Mouse (Mus musculus) heart, embryonic 11.5 days (tissue): ENCODE measurements around the gene Rere. TPM values are rescaled to one million over a fixed set of nuclear protein-coding genes. Genes with fewer than 3 reads are reported as not detected.
A peak's percentile ranks its signal among the peaks of the same experiment; 100 is the strongest.

ENCODE experiments used
- ATAC-seq: fragments of 200-750 bp; cut with Nextera tagmentation; replicated peaks from 2 replicates; pipeline ENCODE4 v1.8.0; 2017; ENCODE audit warnings: moderate library complexity; ENCODE audit not compliant: insufficient number of reproducible peaks, low FRiP score, low TSS enrichment
- H3K27ac ChIP-seq: fragments of 300-500 bp; sonication (generic); 2 replicates; pipeline ENCODE4 v1.5.1; 2014; ENCODE audit warnings: mild to moderate bottlenecking, low read depth, low read length
- H3K27me3 ChIP-seq: fragments of 300-500 bp; sonication (generic); 2 replicates; pipeline ENCODE4 v1.6.1; 2014; ENCODE audit warnings: mild to moderate bottlenecking, low read length, mixed read lengths; ENCODE audit not compliant: control insufficient read depth, insufficient read depth
- H3K36me3 ChIP-seq: fragments of 300-500 bp; sonication (generic); 2 replicates; pipeline ENCODE4 v1.6.1; 2014; ENCODE audit warnings: mild to moderate bottlenecking, low read length, moderate library complexity, mixed read lengths; ENCODE audit not compliant: control insufficient read depth, insufficient read depth
- H3K4me1 ChIP-seq: fragments of 300-500 bp; sonication (generic); 2 replicates; pipeline ENCODE4 v1.6.1; 2014; ENCODE audit warnings: low read length; ENCODE audit not compliant: control insufficient read depth, insufficient read depth
- H3K4me2 ChIP-seq: fragments of 300-500 bp; sonication (generic); 2 replicates; pipeline ENCODE4 v1.6.1; 2014; ENCODE audit warnings: mild to moderate bottlenecking, moderate library complexity
- H3K4me3 ChIP-seq: fragments of 300-500 bp; sonication (generic); 2 replicates; pipeline ENCODE4 v1.5.1; 2014; ENCODE audit warnings: low read depth, low read length
- H3K9ac ChIP-seq: fragments of 300-500 bp; sonication (generic); 2 replicates; pipeline ENCODE4 v1.6.1; 2014; ENCODE audit warnings: mild to moderate bottlenecking, low read depth, low read length, moderate library complexity
- H3K9me3 ChIP-seq: fragments of 300-500 bp; sonication (generic); replicated peaks from 2 replicates; pipeline ENCODE4 v1.6.1; 2016; ENCODE audit warnings: low read length; ENCODE audit not compliant: control insufficient read depth
- WGBS: fragments of 180-500 bp; shearing (Covaris S2); extraction: QIAGEN DNeasy Blood & Tissue Kit; methylation state at CpG from one replicate; pipeline ENCODE4 v1.1.7; 2014; ENCODE audit not compliant: insufficient replicate concordance; 5-methylcytosine and 5-hydroxymethylcytosine counted together
- polyA plus RNA-seq: library from polyadenylated mRNA; unstranded; fragments of >200 nt; fragmentation: Nextera tagmentation; extraction: Ambion mirVana; gene quantifications from 2 replicates; pipeline ENCODE4 v1.2.1, GENCODE M21; 2014

The Rere gene
- polyA plus RNA-seq, 1 experiment from 2014 or later, result 29.1 TPM

DNA sequence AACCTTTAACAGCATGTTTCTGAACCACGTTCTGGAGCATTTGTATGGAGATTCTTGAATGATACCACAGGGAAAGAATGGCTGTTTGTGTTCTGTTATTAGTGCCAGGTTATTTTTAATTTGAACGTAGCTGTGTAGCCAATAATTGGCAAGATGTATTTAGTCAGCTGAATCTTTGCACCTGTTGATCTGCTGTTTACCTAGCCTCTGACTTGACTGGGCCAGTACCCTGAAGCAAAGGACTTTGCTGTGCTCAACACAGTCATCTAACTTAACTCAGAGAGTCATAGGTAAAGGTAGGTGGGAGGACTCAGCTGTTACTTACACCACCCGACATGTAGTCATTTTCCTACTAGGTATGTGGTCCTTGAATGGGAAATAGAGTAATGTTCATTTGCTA is 278.1 kb downstream of the Rere start:
- no peaks in the 10 kb centered on the region for H3K36me3 ChIP-seq
- H3K4me1 ChIP-seq, result peaks cover 27% of the 10 kb centered on the region
- no peak overlapping the region for H3K27ac ChIP-seq
- H3K9me3 ChIP-seq, result no peaks in the 10 kb centered on the region
- no peaks in the 10 kb centered on the region for H3K27me3 ChIP-seq
- no peak overlapping the region for H3K9ac ChIP-seq
- 81% methylated on average over 3 of the region's 3 CpGs for WGBS
- no peak overlapping the region for H3K4me2 ChIP-seq
- no peak for ATAC-seq
- no peak overlapping the region for H3K4me3 ChIP-seq

DNA sequence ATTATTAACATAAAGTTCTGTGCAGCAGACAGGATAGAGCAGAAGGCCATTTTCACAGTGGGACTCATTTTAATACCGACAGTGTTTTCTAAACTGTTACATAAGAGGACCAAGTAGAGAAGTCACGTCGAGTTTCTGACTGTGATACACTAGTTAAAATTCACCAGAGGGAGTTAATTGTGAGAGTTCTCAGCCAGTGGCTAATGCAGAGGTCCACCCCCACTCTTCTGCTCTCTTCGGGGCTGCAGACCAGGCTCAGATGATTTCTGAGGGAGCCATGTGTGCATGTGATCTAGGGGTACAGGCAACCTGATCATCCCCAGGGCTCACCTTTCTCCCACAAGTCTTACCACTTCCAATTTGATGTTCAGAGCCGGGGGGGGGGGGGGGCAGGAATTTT is 281.8 kb downstream of the Rere start:
- Histone ChIP-seq H3K9me3 (no peaks in the 10 kb centered on the region), H3K36me3 (no peaks in the 10 kb centered on the region), H3K27me3 (no peaks in the 10 kb centered on the region), H3K9ac (no peak overlapping the region), H3K4me3 (no peak overlapping the region), H3K4me1 (peaks cover 12% of the 10 kb centered on the region), H3K27ac (no peak overlapping the region), H3K4me2 (no peak overlapping the region)
- no peak for ATAC-seq
- WGBS, result 63% methylated on average over 5 of the region's 5 CpGs

DNA sequence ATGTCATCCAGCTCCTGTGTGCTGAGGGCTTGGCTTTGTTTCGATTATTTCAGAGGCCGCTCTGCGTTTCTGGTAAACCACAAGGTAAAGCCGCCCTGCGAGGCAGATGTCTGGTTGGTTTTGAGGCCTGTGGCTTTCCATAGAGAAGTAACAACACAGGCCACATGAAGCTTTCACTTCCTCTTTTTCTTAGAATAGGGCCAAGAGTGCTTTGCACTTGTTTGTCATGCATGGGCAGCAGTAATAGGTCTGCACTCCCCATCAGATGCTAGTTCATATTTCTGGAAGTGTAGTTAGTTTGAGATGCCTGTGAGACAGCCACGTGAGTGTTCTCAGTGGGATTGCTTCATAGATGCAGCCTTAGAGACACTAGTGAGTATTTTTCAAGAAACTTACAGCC is 284.7 kb downstream of the Rere start:
- H3K27me3 ChIP-seq, result no peaks in the 10 kb centered on the region
- peaks cover 16% of the 10 kb centered on the region for H3K4me1 ChIP-seq
- H3K9me3 ChIP-seq, result no peaks in the 10 kb centered on the region
- H3K4me3 ChIP-seq, result no peak overlapping the region
- ATAC-seq, result no peak
- no peak overlapping the region for H3K9ac ChIP-seq
- H3K4me2 ChIP-seq, result no peak overlapping the region
- no peaks in the 10 kb centered on the region for H3K36me3 ChIP-seq
- H3K27ac ChIP-seq, result no peak overlapping the region
- 77% methylated on average over 6 of the region's 6 CpGs for WGBS

DNA sequence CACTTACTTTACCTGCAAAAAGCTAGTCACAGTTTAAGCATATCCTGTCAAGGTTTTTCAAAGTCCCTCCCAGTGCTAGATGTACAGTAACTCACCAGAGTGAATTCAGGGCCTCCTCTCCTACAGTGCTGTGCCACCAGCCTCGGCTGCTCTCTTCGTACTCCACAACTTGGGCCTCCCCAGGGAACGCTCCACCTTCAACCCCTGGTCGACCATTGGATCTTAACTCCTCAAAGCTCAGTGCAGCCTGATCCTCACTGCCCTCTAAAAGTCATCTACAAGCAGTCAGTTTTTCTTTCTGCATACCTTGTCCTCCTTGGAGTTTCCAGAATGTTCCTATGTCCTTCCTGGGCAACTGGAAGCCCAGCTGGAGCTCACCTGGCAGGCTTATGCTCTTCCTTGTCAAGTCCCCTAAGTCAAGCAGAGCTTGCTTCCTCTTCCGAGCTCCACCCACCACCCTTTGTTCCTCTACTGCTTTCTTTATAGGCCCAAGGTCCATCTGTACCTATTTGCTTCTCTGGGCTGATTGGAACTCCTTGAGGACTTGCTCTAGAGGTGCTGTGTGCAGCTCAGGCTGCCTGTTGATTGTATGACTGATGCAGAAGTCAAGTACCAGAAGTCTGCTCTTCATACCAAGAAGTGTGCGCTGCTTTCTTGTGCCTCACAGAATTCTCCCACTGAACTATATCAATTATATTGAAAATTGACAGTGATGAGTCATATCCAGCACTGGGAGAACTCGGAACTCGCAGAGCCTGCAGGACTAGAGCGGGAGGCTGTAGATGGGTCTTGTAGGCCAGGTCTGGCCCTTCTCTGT is 287.1 kb downstream of the Rere start:
- 32% methylated on average over 9 of the region's 9 CpGs for WGBS
- peak overlapping the region; percentile 67 for H3K4me2 ChIP-seq
- H3K4me3 ChIP-seq, result peak overlapping the region; percentile 92
- H3K4me1 ChIP-seq, result peaks cover 21% of the 10 kb centered on the region
- peak overlapping the region; percentile 93 for H3K27ac ChIP-seq
- H3K9me3 ChIP-seq, result no peaks in the 10 kb centered on the region
- no peak for ATAC-seq
- no peaks in the 10 kb centered on the region for H3K36me3 ChIP-seq
- peak overlapping the region; percentile 92 for H3K9ac ChIP-seq
- no peaks in the 10 kb centered on the region for H3K27me3 ChIP-seq

DNA sequence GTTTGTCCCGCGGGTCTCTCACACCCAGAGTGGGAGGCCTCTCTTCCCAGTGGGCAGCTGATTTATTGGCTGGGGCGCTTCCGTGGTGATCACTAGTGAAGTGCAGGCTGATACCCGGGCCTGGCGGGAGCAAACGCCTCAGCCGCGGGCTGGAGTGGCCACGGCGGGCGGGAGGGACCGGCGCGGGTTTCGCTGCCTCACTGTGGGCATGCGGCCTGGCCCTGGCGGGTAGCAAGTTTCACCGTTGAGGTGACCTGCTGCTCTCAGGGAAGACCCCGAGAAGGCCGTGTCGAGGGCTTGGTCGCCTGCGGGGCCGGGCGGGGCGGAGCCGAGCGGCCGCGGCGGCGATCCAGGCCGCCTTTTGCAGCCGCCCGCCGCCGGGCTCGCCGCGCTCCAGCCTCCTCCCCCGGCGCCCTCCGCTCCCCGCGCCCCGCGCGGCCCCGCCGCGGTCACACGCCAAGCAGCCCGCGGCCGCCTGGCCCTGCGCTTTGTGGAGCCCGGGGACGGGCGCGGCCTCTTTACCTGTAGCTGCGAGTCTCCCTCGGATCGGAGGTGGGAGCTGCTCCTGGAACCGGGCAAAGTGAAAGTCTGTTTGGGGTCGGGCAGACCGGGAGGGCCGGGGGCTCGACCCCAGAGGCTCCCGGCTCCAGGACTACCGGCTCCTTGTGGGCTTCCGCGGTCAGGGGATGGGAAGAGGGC is 287.8 kb downstream of the Rere start:
- H3K36me3 ChIP-seq, result no peaks in the 10 kb centered on the region
- peak overlapping the region; percentile 92 for H3K4me3 ChIP-seq
- peak overlapping the region; percentile 93 for H3K27ac ChIP-seq
- no peaks in the 10 kb centered on the region for H3K9me3 ChIP-seq
- H3K4me2 ChIP-seq, result peak overlapping the region; percentile 67
- peaks cover 21% of the 10 kb centered on the region for H3K4me1 ChIP-seq
- no peaks in the 10 kb centered on the region for H3K27me3 ChIP-seq
- WGBS, result under 1% methylated on average over 33 of the region's 73 CpGs
- peak; percentile 89 for ATAC-seq
- peak overlapping the region; percentile 92 for H3K9ac ChIP-seq

DNA sequence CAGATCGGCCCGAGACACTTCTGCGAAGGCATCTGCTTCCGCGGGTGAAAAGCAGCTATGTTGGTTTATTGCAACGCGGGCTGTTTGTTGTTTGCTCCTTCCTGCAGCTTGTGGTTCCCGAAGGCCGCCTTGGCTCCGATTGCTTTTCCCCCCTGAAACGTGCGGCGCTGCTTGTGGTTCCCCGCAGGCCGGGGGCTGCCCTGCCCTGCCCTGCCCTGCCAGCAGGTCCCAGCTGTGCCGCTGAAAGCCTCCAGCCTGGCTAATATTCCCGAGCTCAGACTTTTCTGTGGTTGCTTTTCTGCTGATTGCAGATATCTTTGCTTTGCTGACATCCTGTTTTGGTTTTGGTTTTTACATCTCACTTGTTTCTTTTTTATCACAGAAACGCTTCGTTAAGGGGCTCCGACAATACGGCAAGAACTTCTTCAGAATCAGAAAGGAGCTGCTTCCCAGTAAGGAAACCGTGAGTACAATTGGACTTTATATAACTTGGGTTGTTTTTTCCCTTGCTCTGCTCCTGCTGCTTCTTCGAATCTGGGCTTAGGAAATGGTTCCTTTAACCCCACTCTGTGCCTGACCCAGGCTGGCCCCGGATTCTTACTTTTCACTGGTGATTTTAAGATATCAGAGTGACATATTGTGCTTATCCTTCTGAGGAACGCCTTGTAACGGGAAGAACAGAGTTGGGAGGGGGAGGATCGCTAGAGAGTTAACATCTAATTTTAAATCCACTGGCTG is 288.6 kb downstream of the Rere start:
- Histone ChIP-seq H3K9me3 (no peaks in the 10 kb centered on the region), H3K4me3 (peak overlapping the region; percentile 92), H3K36me3 (no peaks in the 10 kb centered on the region), H3K27ac (peak overlapping the region; percentile 93), H3K9ac (peak overlapping the region; percentile 92), H3K27me3 (no peaks in the 10 kb centered on the region), H3K4me2 (peak overlapping the region; percentile 67), H3K4me1 (peaks cover 25% of the 10 kb centered on the region)
- ATAC-seq, result 0 out of 2 replicates have a peak, but pooled peaks have one; percentile 46
- WGBS, result under 1% methylated on average over 27 of the region's 27 CpGs

DNA sequence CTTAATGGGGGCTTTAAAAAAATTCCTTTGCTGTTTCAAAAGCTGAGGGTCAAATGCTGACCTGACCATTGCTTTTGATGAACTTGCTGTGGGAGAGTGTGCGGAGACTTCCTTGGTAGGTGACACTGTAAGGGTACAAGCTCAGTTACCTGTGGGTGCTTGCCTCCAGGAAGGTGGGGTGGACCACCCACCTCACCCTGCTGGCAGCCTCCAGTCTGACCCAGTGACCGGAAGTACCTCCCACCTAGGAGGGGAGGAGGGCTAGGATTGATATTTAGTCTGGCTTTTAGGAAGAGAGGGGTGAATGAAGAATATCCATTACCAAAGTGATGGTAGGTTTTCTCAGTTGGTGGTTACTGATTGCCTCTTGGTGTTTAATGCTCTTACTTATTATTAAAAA is 289.3 kb downstream of the Rere start:
- 46% methylated on average over 2 of the region's 2 CpGs for WGBS
- peaks cover 33% of the 10 kb centered on the region for H3K4me1 ChIP-seq
- no peak overlapping the region for H3K9ac ChIP-seq
- no peaks in the 10 kb centered on the region for H3K9me3 ChIP-seq
- H3K27me3 ChIP-seq, result no peaks in the 10 kb centered on the region
- H3K27ac ChIP-seq, result no peak overlapping the region
- H3K36me3 ChIP-seq, result no peaks in the 10 kb centered on the region
- peak overlapping the region; percentile 67 for H3K4me2 ChIP-seq
- no peak for ATAC-seq
- peak overlapping the region; percentile 92; the same call in 1 of the 2 replicates for H3K4me3 ChIP-seq

DNA sequence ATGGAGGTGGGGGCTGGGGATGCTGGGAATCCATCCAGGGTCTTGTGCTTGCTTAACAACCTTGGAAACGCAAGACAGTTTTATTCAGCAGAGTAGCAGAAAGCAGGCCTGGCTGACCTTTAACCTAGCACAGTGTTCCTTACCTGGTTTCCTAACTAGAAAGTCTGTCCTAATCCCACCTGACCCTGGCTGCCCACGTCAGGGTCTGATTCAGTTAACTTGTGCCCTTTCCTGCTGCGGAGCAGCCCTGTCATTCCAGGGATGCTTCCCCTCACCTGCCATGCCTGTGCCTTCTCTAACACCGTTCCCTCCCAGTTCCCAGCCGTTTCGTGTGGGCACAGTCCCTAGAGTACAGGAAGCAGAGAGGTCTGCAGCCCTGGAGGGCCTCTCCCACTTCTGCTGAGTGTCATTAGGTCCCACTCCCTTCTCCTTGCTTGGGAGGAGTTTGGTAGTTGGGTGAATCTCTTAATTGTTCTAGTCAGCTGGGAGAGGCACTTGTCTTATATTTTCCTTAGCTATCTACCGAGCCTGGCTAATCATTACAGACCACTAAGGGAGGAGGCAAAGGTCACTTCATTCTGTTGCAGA is 290.8 kb downstream of the Rere start:
- Histone ChIP-seq H3K9me3 (no peaks in the 10 kb centered on the region), H3K27ac (no peak overlapping the region), H3K9ac (no peak overlapping the region), H3K27me3 (no peaks in the 10 kb centered on the region), H3K4me1 (peaks cover 40% of the 10 kb centered on the region), H3K4me3 (no peak overlapping the region), H3K4me2 (no peak overlapping the region), H3K36me3 (no peaks in the 10 kb centered on the region)
- WGBS, result 53% methylated on average over 7 of the region's 7 CpGs
- no peak for ATAC-seq
